Mouse (Mus musculus) cortical plate, adult 2 months (tissue): ENCODE data around the gene Ranbp2.
"Not testable (repeated sequence)": the region's sequence is repeated elsewhere in the genome, so short reads cannot be mapped to it uniquely, and the experiment has no call there.

Experiments
- CTCF ChIP-seq: fragments of 200-500 bp; IDR thresholded peaks from 2 replicates; pipeline ENCODE4 v1.5.1; 2011; ENCODE audit warnings: mild to moderate bottlenecking, control low read depth, low read length; ENCODE audit not compliant: insufficient read depth; ENCODE audit errors: extremely low read depth
- POLR2A ChIP-seq: fragments of 200-500 bp; IDR thresholded peaks from 2 replicates; pipeline ENCODE4 v1.6.1; 2011; ENCODE audit warnings: mild to moderate bottlenecking, low read length, control low read depth; ENCODE audit not compliant: insufficient read depth; ENCODE audit errors: extremely low read depth

- not testable (repeated sequence) for TF ChIP-seq CTCF, POLR2A
Measured at GRCm38 (mm10) chr10:58536276-58536675, 89.6 kb downstream of the Ranbp2 start.
